Mouse (Mus musculus) mesoderm, embryonic 11.5 days (tissue): ENCODE measurements around the gene Sh2d7.
A peak's percentile ranks its signal among the peaks of the same experiment; 100 is the strongest.

Experiments used
- DNase-seq: peaks from one replicate; pipeline ENCODE4 v3.0.0-alpha.2; 2012; ENCODE audit warnings: low read depth, low spot score

Sh2d7 gene

GRCm38 (mm10) chr9:54538684-54539083 lies at the start of gene Sh2d7:
TSS of gene Sh2d7 (plus strand) at chr9:54538984.
- DNase-seq, result no peak

GRCm38 (mm10) chr9:54489599-54489998 lies 49.2 kb upstream of the Sh2d7 start:
- DNase-seq, result no peak

GRCm38 (mm10) chr9:54490431-54490830 lies 48.4 kb upstream of the Sh2d7 start:
- DNase-seq, result no peak

- DNase-seq, result no peak
Measured at GRCm38 (mm10) chr9:54499291-54499690, 39.5 kb upstream of the Sh2d7 start.

GRCm38 (mm10) chr9:54499791-54500190 lies 39.0 kb upstream of the Sh2d7 start:
- DNase-seq, result no peak

GRCm38 (mm10) chr9:54500832-54501452 lies 37.8 kb upstream of the Sh2d7 start:
- DNase-seq, result peak; percentile 19

- peak; percentile 96 for DNase-seq
Measured at GRCm38 (mm10) chr9:54501453-54502110, 37.2 kb upstream of the Sh2d7 start, which contains the start of gene Dmxl2. TSS of gene Dmxl2 (minus strand) at chr9:54501626.

- no peak for DNase-seq
Measured at GRCm38 (mm10) chr9:54502111-54502495, 36.7 kb upstream of the Sh2d7 start.

- DNase-seq, result no peak
Measured at GRCm38 (mm10) chr9:54502873-54503272, 35.9 kb upstream of the Sh2d7 start.

GRCm38 (mm10) chr9:54515991-54516390 lies 22.8 kb upstream of the Sh2d7 start:
- DNase-seq, result no peak

GRCm38 (mm10) chr9:54518921-54519320 lies 19.9 kb upstream of the Sh2d7 start:
- no peak for DNase-seq

- DNase-seq, result no peak
Measured at GRCm38 (mm10) chr9:54520286-54520685, 18.5 kb upstream of the Sh2d7 start.

GRCm38 (mm10) chr9:54527694-54528093 lies 11.1 kb upstream of the Sh2d7 start:
- DNase-seq, result no peak

- DNase-seq, result no peak
Measured at GRCm38 (mm10) chr9:54529950-54530349, 8.8 kb upstream of the Sh2d7 start.

- DNase-seq, result no peak
Measured at GRCm38 (mm10) chr9:54530836-54531235, 7.9 kb upstream of the Sh2d7 start.

- DNase-seq, result no peak
Measured at GRCm38 (mm10) chr9:54531421-54531820, 7.4 kb upstream of the Sh2d7 start.

- no peak for DNase-seq
Measured at GRCm38 (mm10) chr9:54532926-54533325, 5.9 kb upstream of the Sh2d7 start.

- peak; percentile 8 for DNase-seq
Measured at GRCm38 (mm10) chr9:54533975-54534374, 4.8 kb upstream of the Sh2d7 start.

GRCm38 (mm10) chr9:54536236-54536635 lies 2.5 kb upstream of the Sh2d7 start:
- no peak for DNase-seq

- no peak for DNase-seq
Measured at GRCm38 (mm10) chr9:54537030-54537429, 1.8 kb upstream of the Sh2d7 start.

- no peak for DNase-seq
Measured at GRCm38 (mm10) chr9:54537480-54537879, 1.3 kb upstream of the Sh2d7 start.

- DNase-seq, result no peak
Measured at GRCm38 (mm10) chr9:54538244-54538643, 540 bp upstream of the Sh2d7 start.

- DNase-seq, result no peak
Measured at GRCm38 (mm10) chr9:54540801-54541200, 2.0 kb downstream of the Sh2d7 start.
